Mouse (Mus musculus) large intestine, adult 2 months (tissue): ENCODE measurements around the gene Gsg1l. TPM values are rescaled to one million over a fixed set of nuclear protein-coding genes. Genes with fewer than 3 reads are reported as not detected.

ENCODE experiments used
- DNase-seq: peaks from one replicate; pipeline ENCODE4 v3.0.0-alpha.2; 2012; ENCODE audit warnings: low read depth, low spot score
- WGBS: fragments of 180-500 bp; shearing (Covaris S2); methylation state at CpG from one replicate; pipeline ENCODE4 v1.1.7; 2018; 5-methylcytosine and 5-hydroxymethylcytosine counted together
- polyA plus RNA-seq: library from polyadenylated mRNA; depleted of rRNA; stranded (reverse); fragments of >200 nt; gene quantifications from 2 replicates; pipeline ENCODE4 v1.2.3, GENCODE M21; 2012

Gene Gsg1l
- polyA plus RNA-seq, 1 experiment = 0.33 TPM

GRCm38 (mm10) chr7:126083341-126083979 lies 1.2 kb upstream of the Gsg1l start:
- 22% methylated on average over 9 of the region's 9 CpGs for WGBS
- DNase-seq = no peak

GRCm38 (mm10) chr7:126081727-126082285 lies 405 bp downstream of the Gsg1l start:
- no peak for DNase-seq
- WGBS = 2% methylated on average over 80 of the region's 80 CpGs

GRCm38 (mm10) chr7:126080949-126081654 lies 1.1 kb downstream of the Gsg1l start:
- WGBS = 35% methylated on average over 16 of the region's 16 CpGs

GRCm38 (mm10) chr7:126076935-126077334 lies 5.3 kb downstream of the Gsg1l start:
- no peak for DNase-seq
- WGBS = 88% methylated on average over 1 of the region's 1 CpGs

More at GRCm38 (mm10) chr7:126080949-126081654, 1.1 kb downstream of the Gsg1l start:
- no peak for DNase-seq

GRCm38 (mm10) chr7:126075058-126075457 lies 7.2 kb downstream of the Gsg1l start:
- WGBS = 63% methylated on average over 9 of the region's 9 CpGs
- DNase-seq = no peak

- WGBS = 93% methylated on average over 4 of the region's 4 CpGs
- DNase-seq = no peak
These were observed 11.9 kb downstream of the Gsg1l start for GRCm38 (mm10) chr7:126070321-126070720.

GRCm38 (mm10) chr7:126066777-126067176 lies 15.4 kb downstream of the Gsg1l start:
- WGBS = 49% methylated on average over 14 of the region's 14 CpGs
- no peak for DNase-seq

- no peak for DNase-seq
- WGBS = 78% methylated on average over 5 of the region's 5 CpGs
These were observed 16.9 kb downstream of the Gsg1l start for GRCm38 (mm10) chr7:126065243-126065876.

GRCm38 (mm10) chr7:126062228-126062627 lies 20.0 kb downstream of the Gsg1l start:
- DNase-seq = no peak
- WGBS = 81% methylated on average over 4 of the region's 4 CpGs

GRCm38 (mm10) chr7:126058918-126059317 lies 23.3 kb downstream of the Gsg1l start:
- DNase-seq = no peak
- 25% methylated on average over 7 of the region's 7 CpGs for WGBS

- WGBS = 69% methylated on average over 10 of the region's 10 CpGs
- no peak for DNase-seq
These were observed 24.8 kb downstream of the Gsg1l start for GRCm38 (mm10) chr7:126057332-126057914.

GRCm38 (mm10) chr7:126054574-126054973 lies 27.6 kb downstream of the Gsg1l start:
- WGBS = 59% methylated on average over 6 of the region's 6 CpGs
- no peak for DNase-seq

- DNase-seq = no peak
- WGBS = 80% methylated on average over 7 of the region's 7 CpGs
These were observed 28.6 kb downstream of the Gsg1l start for GRCm38 (mm10) chr7:126053618-126054017.

GRCm38 (mm10) chr7:126051910-126052309 lies 30.3 kb downstream of the Gsg1l start:
- 58% methylated on average over 6 of the region's 6 CpGs for WGBS
- DNase-seq = no peak

- WGBS = 85% methylated on average over 6 of the region's 6 CpGs
- DNase-seq = no peak
These were observed 37.1 kb downstream of the Gsg1l start for GRCm38 (mm10) chr7:126045077-126045476.

- no peak for DNase-seq
- 38% methylated on average over 3 of the region's 3 CpGs for WGBS
These were observed 39.9 kb downstream of the Gsg1l start for GRCm38 (mm10) chr7:126042306-126042705.

GRCm38 (mm10) chr7:126040794-126041526 lies 41.3 kb downstream of the Gsg1l start:
- DNase-seq = no peak
- 60% methylated on average over 18 of the region's 18 CpGs for WGBS

- DNase-seq = no peak
- 88% methylated on average over 5 of the region's 5 CpGs for WGBS
These were observed 42.4 kb downstream of the Gsg1l start for GRCm38 (mm10) chr7:126039847-126040246.

- no peak for DNase-seq
- WGBS = 91% methylated on average over 5 of the region's 5 CpGs
These were observed 42.9 kb downstream of the Gsg1l start for GRCm38 (mm10) chr7:126039247-126039835.
